Mouse (Mus musculus) forelimb bud, embryonic 11.5 days (tissue): ENCODE measurements around the gene Rps4x.

Experiments
- DNase-seq: peaks from one replicate; pipeline ENCODE4 v3.0.0-alpha.2; 2012; ENCODE audit warnings: low read depth, low spot score

The Rps4x gene

DNA sequence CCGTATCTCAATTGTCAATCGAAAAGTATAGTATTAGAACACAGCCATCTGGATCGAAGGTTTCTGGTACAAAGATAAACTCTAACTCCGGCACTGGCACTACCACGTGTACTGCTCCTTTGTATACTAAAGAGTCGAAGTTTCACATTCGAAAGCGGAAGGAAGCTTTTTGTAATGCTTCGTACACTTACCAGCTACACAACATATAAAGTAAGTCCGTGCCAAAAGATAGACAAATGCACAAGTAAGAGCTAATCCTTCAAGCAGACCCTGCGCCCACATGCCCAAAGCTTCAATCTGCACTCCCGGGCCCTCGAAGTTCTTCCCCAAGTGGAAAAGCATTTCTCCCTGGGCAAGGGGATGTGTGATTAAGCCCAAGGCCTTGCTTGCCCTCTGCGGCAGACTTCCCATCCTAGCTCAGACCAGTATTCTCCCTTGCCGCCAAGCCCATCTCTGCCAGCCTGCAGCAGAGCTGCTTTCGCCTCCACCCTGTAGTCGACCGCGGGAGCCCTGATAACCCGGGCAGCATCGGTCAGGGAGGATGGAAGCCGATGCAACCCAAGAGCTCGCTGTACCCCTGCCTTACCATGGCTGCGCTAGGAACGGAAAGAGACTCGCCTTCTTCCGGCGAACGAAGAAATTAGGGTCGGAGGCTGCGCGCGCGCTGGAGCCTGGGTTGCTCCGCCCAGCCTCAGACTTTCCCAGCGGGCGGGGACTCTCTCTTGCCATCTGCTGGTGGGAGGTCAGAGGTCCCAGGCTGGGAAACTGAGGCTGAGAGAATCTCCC, at the start of gene Rps4x:
Rps4x (minus strand) TSS at position 683 of the 786 bp plus-strand sequence.
- DNase-seq, result peak; percentile 77

DNA sequence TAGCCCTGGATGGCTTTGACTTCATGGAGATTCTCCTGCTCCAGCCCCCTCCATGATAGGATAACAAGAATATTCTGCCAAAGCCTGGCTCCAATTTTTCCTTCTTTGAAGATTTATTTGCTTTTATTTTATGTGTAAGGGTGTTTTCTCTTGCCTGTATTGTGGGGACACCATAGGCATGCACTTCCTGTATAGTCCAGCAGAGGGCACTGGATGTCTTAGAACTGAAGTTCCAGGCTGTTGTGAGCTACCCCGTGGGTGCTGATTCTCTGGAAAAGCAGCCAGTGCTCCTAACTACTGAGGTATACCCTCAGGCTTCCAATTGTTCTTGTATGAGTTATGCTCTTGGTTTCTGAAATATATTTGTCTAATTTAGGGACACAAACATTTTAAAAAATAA, 29.9 kb upstream of the Rps4x start:
- DNase-seq, result peak; percentile 49

DNA sequence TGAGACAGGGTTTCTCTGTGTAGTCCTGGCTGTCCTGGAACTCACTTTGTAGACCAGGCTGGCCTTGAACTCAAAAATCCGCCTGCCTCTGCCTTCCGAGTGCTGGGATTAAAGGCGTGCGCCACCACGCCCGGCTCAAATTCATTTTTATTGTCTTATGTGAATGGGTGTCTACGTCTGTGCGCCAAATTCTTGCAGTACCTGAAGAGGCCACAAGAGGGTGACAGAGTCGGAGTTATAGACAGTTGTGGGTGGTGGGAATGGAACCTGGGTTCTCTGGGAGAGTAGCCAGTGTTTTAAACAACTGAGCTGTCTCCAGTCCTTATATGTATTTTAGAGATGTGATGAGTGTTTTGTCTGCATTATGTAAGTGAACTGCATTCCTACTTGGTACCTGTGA, 26.2 kb upstream of the Rps4x start:
- DNase-seq, result peak; percentile 40

- DNase-seq, result no peak
Observed at GRCm38 (mm10) chrX:102190840-102191239, 1.6 kb upstream of the Rps4x start.

DNA sequence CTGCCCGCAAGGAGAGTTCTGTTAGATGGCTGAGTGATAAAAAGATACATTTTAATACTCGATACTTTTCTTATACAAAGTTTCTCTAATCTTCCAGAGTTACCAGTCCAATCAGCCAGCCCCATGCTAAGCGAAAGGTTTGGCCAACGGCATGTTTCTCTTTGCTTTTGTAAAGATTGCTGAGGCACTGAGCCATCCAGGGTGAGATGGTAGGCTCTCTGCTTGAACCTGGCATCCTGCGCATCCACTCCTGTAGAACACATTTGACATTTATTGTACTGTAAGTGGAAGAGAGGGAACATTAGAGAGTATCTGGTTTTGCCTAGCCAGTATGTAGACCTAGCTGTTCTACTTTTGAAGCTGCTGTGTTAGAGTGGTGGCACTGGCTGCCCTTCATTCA, 387 bp upstream of the Rps4x start:
- no peak for DNase-seq

DNA sequence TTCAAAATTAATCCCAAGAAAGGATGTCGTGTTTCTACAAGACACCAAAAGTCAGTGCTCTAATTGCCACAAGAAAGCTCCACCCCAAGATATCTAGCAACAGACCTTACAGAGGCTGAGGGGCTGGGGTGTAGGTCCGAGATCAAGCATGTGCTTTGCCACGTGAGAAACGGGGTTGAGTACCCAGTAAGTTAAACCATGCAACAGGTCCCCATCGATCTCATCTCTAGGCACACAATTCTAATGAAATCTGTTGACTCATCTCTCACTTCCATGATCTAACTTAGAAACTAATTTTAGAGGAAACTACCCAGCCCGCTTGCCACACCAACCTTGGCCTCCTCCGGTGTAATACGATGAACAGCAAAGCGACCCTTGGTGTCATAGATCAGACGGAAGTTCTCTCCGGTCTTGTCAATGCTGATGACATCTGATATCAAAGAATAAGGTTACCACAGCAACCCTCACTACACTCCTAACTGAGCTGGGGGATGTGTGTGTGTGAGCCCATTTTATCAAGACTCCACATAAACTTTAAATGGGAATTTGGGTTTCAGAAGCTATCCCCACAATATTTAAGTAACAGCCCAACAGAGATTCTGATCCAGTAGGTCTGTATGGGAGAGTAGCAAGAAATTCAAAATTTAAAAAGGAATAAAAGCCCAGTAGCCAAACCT, 2.0 kb downstream of the Rps4x start:
- no peak for DNase-seq

DNA sequence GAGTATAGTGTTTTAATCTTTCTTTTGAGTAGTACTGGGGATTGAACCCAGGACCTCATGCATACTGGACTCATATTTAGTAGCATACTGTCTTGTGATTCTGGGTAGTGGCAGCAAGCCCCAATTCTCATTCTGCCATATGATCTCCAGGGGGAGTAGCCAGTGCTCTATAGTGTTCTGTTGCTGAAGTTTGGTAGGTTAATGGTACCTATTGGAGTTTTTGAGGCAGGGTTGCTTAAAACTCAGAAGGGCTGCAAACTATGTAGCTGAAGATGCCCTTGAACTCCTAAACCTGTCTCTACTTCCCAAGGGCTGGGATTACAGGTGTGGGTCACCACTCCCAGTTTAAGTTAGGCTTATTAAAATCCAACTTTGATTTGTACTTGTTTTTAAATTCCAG, 6.6 kb downstream of the Rps4x start:
- no peak for DNase-seq

DNA sequence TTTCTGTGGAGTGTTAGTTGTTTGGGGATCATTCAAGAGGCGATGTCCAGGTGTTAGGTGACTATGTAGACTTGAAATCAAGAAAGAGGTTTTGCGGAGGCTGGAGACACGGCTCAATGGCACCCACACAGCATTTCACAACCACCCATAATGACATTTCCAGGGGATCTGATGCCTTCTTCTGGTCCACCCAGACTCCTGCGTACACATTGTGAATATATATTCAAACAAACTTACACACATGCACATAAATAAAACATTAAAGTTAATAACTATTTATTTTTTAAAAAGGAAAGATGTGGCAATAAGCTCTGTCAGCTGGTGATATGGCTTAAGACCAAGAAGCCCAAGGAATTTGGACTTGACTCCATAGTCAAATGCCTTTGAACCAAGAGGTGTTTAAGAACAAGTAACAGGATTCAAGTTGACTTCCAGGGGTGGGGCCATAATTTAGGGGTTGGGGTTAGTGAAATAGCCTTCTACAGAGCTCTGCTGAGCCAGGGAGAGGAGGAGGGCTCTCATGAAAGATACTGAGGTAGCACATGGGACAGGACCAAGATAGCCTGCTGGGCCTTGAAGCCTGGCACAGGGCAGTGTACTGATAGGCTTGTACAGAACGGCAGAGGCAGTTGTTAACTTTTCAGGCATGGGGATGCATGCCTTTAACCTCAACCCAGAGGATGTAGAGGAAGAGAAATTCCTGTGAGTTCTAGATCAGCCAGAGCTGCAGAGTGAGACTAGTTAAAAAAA, 13.5 kb downstream of the Rps4x start:
- no peak for DNase-seq

DNA sequence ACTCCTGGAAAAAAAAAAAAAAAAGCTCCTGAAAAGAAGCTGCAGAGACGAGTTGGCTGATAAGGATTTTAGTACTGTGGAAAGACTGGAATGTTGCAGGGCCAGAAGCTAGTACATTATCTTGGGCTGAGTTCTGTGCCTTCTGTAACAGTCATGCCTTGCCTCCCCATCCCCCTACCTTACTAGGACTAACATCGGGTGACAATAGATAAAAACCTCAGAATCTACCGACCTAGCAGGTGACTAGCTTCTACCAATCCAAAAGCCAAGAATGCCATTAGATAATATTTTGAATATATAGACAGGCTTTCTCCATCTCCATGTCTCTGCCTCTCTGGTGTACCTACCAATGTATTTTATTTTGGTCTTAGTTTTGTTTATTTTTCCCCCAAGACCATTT, 18.3 kb downstream of the Rps4x start:
- no peak for DNase-seq

- DNase-seq, result no peak
Observed at GRCm38 (mm10) chrX:102170135-102170534, 19.1 kb downstream of the Rps4x start.

GRCm38 (mm10) chrX:102169724-102170123, 19.5 kb downstream of the Rps4x start:
- no peak for DNase-seq

GRCm38 (mm10) chrX:102166986-102167385, 22.2 kb downstream of the Rps4x start:
- no peak for DNase-seq

DNA sequence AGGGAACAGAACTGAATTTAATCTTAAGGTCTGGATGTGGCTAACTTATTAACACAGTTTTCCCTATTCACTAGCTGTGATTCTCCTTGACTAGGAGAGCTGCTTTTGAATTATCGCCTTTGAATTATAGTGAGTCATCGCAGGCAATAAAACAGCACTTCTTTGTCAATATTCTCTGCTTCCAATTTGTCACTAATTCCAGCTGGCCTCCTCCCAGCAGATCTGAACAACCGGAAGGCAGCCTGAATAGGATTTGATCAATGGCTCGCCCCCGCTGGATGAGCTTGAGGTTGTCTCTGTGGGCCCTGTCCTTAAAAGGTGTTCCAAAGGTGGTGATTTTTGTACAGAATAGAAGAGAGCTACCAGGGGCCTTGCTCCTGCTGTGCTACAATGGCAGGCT, 22.7 kb downstream of the Rps4x start:
- no peak for DNase-seq

DNA sequence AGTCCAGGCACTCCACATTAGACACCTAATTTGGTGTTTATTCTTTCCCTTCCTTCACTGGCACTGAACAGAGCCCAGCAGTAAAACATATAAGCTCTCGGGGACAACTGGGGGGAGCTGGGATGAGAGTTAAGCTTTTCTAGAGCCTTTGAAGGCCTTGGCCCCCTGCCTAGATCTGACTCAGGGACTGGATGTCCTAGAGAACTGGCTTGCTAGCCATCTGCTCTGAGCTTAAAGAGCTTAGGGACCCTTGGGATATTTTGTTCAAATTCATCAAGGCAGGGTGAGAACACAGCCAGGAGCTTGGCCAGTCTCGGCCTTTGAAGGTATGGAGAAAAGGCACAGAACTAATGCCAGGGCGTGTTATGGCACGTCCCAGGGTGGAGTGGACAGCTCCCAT, 25.7 kb downstream of the Rps4x start:
- no peak for DNase-seq

GRCm38 (mm10) chrX:102163096-102163495, 26.1 kb downstream of the Rps4x start:
- DNase-seq, result no peak

DNA sequence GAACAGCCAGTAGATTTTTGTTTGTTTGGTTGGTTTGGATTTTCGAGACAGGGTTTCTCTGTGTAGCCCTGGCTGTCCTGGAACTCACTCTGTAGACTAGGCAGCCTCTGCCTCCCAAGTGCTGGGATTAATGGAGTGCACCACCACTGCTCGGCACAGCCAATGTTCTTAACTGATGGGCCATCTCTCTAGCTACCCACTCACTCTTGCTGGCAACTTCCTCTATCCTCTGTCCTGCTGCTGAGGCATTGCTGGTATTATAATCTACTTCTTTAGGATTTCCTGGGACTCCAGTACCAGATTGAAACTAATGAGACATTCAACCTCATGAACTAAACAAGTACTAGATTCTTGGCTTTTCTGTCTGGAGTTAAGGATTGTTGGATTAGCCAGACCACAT, 28.7 kb downstream of the Rps4x start:
- DNase-seq, result no peak

DNA sequence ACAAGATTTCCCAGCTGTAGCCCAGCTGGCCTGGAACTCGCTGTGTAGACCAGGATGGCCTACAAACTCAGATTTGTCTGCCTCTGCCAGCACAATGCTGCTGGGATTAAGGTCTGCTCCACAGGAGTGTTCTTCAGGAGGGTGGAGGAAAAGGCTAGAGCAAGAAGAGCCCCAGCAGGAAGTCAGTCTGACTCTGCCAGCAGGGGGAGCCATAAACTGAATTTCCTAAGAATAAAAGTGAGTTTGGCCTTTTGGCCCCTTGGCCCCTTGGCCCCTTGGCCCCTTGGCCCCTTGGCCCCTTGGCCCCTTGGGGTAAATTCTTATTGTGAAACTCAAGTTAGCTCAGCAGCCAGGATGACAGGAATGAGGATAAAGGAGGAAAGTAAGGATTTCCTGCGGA, 29.4 kb downstream of the Rps4x start:
- DNase-seq, result no peak

DNA sequence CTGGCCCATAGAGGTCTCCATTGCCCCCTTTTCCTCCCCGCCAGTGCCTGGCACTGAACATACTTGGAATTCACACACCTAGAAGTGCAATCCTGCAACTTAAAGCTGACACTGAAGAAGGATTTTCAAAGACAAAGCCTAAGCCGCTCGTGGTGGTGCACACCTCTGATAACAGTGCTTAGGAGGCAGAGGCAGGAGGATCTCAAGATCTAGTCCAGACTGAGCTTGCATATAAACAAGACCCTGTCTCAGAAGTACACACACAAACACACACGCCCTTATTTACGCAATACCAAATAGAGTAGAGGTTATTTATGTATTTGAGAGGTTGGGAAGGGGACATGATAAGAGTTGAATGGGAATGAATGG, 31.8 kb downstream of the Rps4x start:
- DNase-seq, result no peak

GRCm38 (mm10) chrX:102156618-102157422, 32.4 kb downstream of the Rps4x start, which contains the start of gene Ercc6l:
Ercc6l (minus strand) TSS chrX:102157091.
- peak; percentile 95 for DNase-seq

DNA sequence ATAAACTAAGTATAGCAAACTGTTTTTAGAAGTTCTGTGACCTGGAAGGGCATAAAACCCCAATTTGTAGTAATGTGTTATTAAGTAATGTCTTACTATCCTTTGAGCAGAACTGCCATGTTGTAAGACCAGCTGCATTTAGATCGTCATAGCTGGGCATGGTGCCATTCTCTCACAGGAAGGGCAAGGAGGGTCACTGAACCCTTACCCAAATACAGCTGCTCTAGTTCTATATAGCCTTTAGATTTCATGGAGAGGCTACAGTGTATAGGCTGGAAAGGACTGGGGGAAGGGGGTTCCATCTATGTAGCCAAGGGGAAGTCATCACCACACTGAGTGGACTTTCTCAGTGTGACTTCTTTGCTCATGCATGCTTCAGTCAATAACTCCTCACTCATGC, 48.0 kb downstream of the Rps4x start:
- no peak for DNase-seq
